Mouse (Mus musculus) brain, embryonic 14.5 days (tissue): Measurements from ENCODE around the gene Cbx4.

Experiments
- CTCF ChIP-seq: fragments of 200-500 bp; IDR thresholded peaks from 2 replicates; pipeline ENCODE4 v1.5.1; 2012; ENCODE audit warnings: inconsistent platforms, mild to moderate bottlenecking, moderate library complexity, borderline replicate concordance; ENCODE audit not compliant: insufficient read depth, insufficient read length; ENCODE audit errors: extremely low read depth
- POLR2A ChIP-seq: fragments of 200-500 bp; IDR thresholded peaks from 2 replicates; pipeline ENCODE4 v1.6.1; 2012; ENCODE audit warnings: mild to moderate bottlenecking, inconsistent platforms, borderline replicate concordance; ENCODE audit not compliant: poor library complexity, insufficient read depth, insufficient read length, severe bottlenecking; ENCODE audit errors: extremely low read depth

- no peak for TF ChIP-seq CTCF
- no peak for TF ChIP-seq POLR2A
These were observed 36.4 kb upstream of the Cbx4 start for GRCm38 (mm10) chr11:119122396-119122795.
